Mouse (Mus musculus) testis, adult 2 months (tissue): ENCODE data around the gene Dock7. TPM values are rescaled to one million over a fixed set of nuclear protein-coding genes. Genes with fewer than 3 reads are reported as not detected.
"Not testable (repeated sequence)": the region's sequence is repeated elsewhere in the genome, so short reads cannot be mapped to it uniquely, and the experiment has no call there.

Experiments
- H3K27ac ChIP-seq: fragments of 200-500 bp; 2 replicates; pipeline ENCODE4 v1.5.1; 2012; ENCODE audit warnings: low read depth, low read length; ENCODE audit not compliant: control insufficient read depth, insufficient read depth
- H3K27me3 ChIP-seq: fragments of 200-500 bp; 2 replicates; pipeline ENCODE4 v1.6.1; 2012; ENCODE audit warnings: mild to moderate bottlenecking, low read length, moderate library complexity; ENCODE audit not compliant: control insufficient read depth, insufficient read depth
- H3K36me3 ChIP-seq: fragments of 200-500 bp; 2 replicates; pipeline ENCODE4 v1.6.1; 2012; ENCODE audit warnings: mild to moderate bottlenecking, low read length; ENCODE audit not compliant: control insufficient read depth, insufficient read depth
- H3K4me1 ChIP-seq: fragments of 200-500 bp; 2 replicates; pipeline ENCODE4 v1.6.1; 2012; ENCODE audit warnings: low read length; ENCODE audit not compliant: control insufficient read depth, insufficient read depth
- H3K4me3 ChIP-seq: fragments of 200-500 bp; 2 replicates; pipeline ENCODE4 v1.5.1; 2012; ENCODE audit warnings: low read depth, mild to moderate bottlenecking, low read length, moderate library complexity, mixed read lengths; ENCODE audit not compliant: control insufficient read depth
- CTCF ChIP-seq: fragments of 200-500 bp; IDR thresholded peaks from 2 replicates; pipeline ENCODE4 v1.5.1; 2012; ENCODE audit warnings: low read depth, mild to moderate bottlenecking, inconsistent platforms, low read length, moderate library complexity; ENCODE audit not compliant: control insufficient read depth, insufficient read depth, insufficient replicate concordance
- POLR2A ChIP-seq: fragments of 200-500 bp; IDR thresholded peaks from 2 replicates; pipeline ENCODE4 v1.6.1; 2012; ENCODE audit warnings: low read depth, mild to moderate bottlenecking, inconsistent platforms, low read length, moderate library complexity; ENCODE audit not compliant: control insufficient read depth
- polyA plus RNA-seq: library from polyadenylated mRNA; depleted of rRNA; stranded (reverse); fragments of >200 nt; gene quantifications from 2 replicates; pipeline ENCODE4 v1.2.3, GENCODE M21; 2012

Dock7 gene
- polyA plus RNA-seq, 1 experiment = 32.2 TPM

GRCm38 (mm10) chr4:98969946-98970345 lies 150.8 kb downstream of the Dock7 start:
- Histone ChIP-seq H3K36me3 (peaks cover 2% of the 10 kb centered on the region), H3K27me3 (no peaks in the 10 kb centered on the region), H3K4me1 (no peaks in the 10 kb centered on the region; the same call in 1 of the 2 replicates), H3K4me3 (no peak overlapping the region), H3K27ac (no peak overlapping the region)
- TF ChIP-seq POLR2A (no peak), CTCF (no peak)

GRCm38 (mm10) chr4:98960243-98960642 lies 160.5 kb downstream of the Dock7 start:
- Histone ChIP-seq H3K27me3 (no peaks in the 10 kb centered on the region), H3K4me1 (no peaks in the 10 kb centered on the region), H3K4me3 (no peak overlapping the region), H3K36me3 (no peaks in the 10 kb centered on the region), H3K27ac (no peak overlapping the region)
- TF ChIP-seq POLR2A (no peak), CTCF (no peak)

GRCm38 (mm10) chr4:98955986-98956385 lies 164.7 kb downstream of the Dock7 start:
- H3K27me3 ChIP-seq = no peaks in the 10 kb centered on the region
- no peaks in the 10 kb centered on the region for H3K4me1 ChIP-seq
- no peak for TF ChIP-seq POLR2A
- TF ChIP-seq CTCF = no peak
- no peaks in the 10 kb centered on the region for H3K36me3 ChIP-seq
- no peak overlapping the region for H3K4me3 ChIP-seq
- no peak overlapping the region for H3K27ac ChIP-seq

- no peak overlapping the region for H3K27ac ChIP-seq
- no peaks in the 10 kb centered on the region for H3K4me1 ChIP-seq
- TF ChIP-seq CTCF = no peak
- H3K27me3 ChIP-seq = no peaks in the 10 kb centered on the region
- no peak overlapping the region for H3K4me3 ChIP-seq
- H3K36me3 ChIP-seq = no peaks in the 10 kb centered on the region
Measured at GRCm38 (mm10) chr4:98950563-98950962, 170.2 kb downstream of the Dock7 start.

- H3K27me3 ChIP-seq, H3K36me3 ChIP-seq, H3K27ac ChIP-seq, H3K4me3 ChIP-seq, H3K4me1 ChIP-seq: not testable (repeated sequence)
Measured at GRCm38 (mm10) chr4:98938210-98938609, 182.5 kb downstream of the Dock7 start.

- no peaks in the 10 kb centered on the region for H3K4me1 ChIP-seq
- no peaks in the 10 kb centered on the region for H3K27me3 ChIP-seq
- H3K4me3 ChIP-seq = no peak overlapping the region
- H3K36me3 ChIP-seq = no peaks in the 10 kb centered on the region
- TF ChIP-seq CTCF (no peak), POLR2A (no peak)
- H3K27ac ChIP-seq = no peak overlapping the region
Measured at GRCm38 (mm10) chr4:98936036-98936435, 184.7 kb downstream of the Dock7 start.

GRCm38 (mm10) chr4:98925250-98925781 lies 195.4 kb downstream of the Dock7 start:
- no peak overlapping the region for H3K27ac ChIP-seq
- no peaks in the 10 kb centered on the region for H3K36me3 ChIP-seq
- H3K27me3 ChIP-seq = no peaks in the 10 kb centered on the region
- H3K4me3 ChIP-seq = peak overlapping the region; percentile 58
- peaks cover 8% of the 10 kb centered on the region for H3K4me1 ChIP-seq
- TF ChIP-seq CTCF (no peak), POLR2A (no peak)

- Histone ChIP-seq H3K36me3 (no peaks in the 10 kb centered on the region), H3K4me1 (peaks cover 8% of the 10 kb centered on the region), H3K27ac (peak overlapping the region; percentile 85), H3K4me3 (peak overlapping the region; percentile 93), H3K27me3 (no peaks in the 10 kb centered on the region)
- TF ChIP-seq POLR2A (no peak), CTCF (no peak)
Measured at GRCm38 (mm10) chr4:98924906-98925178, 195.9 kb downstream of the Dock7 start.
